Mouse (Mus musculus): ENCODE results near the gene Vat1. TPM values are rescaled to one million over a fixed set of nuclear protein-coding genes. Genes with fewer than 3 reads are reported as not detected.
"Not testable (repeated sequence)": the region's sequence is repeated elsewhere in the genome, so short reads cannot be mapped to it uniquely, and the experiment has no call there.

Gene Vat1
- total and polyA plus RNA-seq, 3 experiments, result 14.9 to 49.4 (median 29.9) TPM

DNA sequence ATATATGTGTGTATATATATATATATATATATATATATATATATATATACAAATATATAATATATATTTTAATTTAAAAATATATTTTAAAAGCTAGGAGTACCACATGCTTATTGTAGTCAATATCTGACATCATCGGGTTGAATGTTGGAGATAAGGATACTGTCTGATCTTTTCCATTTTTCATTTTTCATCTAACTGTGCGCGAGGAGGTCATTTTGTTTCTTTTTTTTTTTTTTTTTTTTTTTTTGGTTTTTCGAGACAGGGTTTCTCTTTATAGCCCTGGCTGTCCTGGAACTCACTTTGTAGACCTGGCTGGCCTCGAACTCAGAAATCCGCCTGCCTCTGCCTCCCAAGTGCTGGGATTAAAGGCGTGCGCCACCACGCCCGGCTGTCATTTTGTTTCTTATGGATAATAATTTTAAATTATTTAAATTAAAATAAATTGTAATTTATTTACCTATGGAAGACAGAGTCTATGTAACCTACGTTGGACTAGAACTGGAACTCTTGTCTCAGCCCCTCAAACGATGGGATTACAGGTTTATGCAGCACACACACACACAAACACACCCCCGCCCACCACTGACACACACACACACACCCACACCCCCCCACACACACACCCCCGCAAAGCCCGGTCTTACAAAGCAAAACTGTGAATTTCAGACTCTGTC lies 24.4 kb downstream of the Vat1 start:
- H3K27ac ChIP-seq (ENCODE audit: insufficient read depth, low read depth); dilution Hi-C loops (cut with MboI; ENCODE audit: extremely low pct_ligation_motif_present, extremely low pct_unique_long_range_greater_than_20kb, low sequenced_read_pairs); H3K9me3 ChIP-seq (replicated peaks; ENCODE audit: low read length); H3K27me3 ChIP-seq (replicated peaks); DNase-seq (ENCODE audit: extremely low read depth); in situ Hi-C loops (cut with MboI; ENCODE audit: low pct_ligation_motif_present, low pct_unique_long_range_greater_than_20kb, low sequenced_read_pairs): not testable (repeated sequence)
- peak overlapping the region; percentile 43 to 98 (median 56) for H3K4me3 ChIP-seq (replicated peaks in 1 of 3; ENCODE audit: low read depth in 2 of 3, low read length in 2 of 3, poor library complexity in 1 of 3)
- peak overlapping the region; percentile 23; the same call in 1 of the 2 replicates for H3K4me2 ChIP-seq (ENCODE audit: insufficient read depth, low read depth, poor library complexity, severe bottlenecking)
- peaks cover 12 to 25% of the 10 kb centered on the region in 2 experiments for H3K4me1 ChIP-seq (ENCODE audit: control insufficient read depth in 1 of 2, insufficient read depth in 2 of 2)
- H3K36me3 ChIP-seq (replicated peaks in 1 of 2; ENCODE audit: control insufficient read depth in 1 of 2, insufficient read depth in 1 of 2, low read length in 1 of 2), result peaks cover 29 to 38% of the 10 kb centered on the region in 2 experiments
- TF ChIP-seq ZNF384 (IDR thresholded peaks at IDR 0.05; ENCODE audit: low read depth, low read length), result peak; percentile 69; the same call in 1 of the 2 replicates
- peak; percentile 34; the same call in 1 of the 2 replicates for TF ChIP-seq EP300 (IDR thresholded peaks at IDR 0.05; ENCODE audit: low read length)
- TF ChIP-seq CHD1 (IDR thresholded peaks at IDR 0.05; ENCODE audit: low read depth, low read length), result peak; percentile 74; the same call in 1 of the 2 replicates
- peak overlapping the region; percentile 54; the same call in 1 of the 2 replicates for H3K9ac ChIP-seq (ENCODE audit: insufficient read depth, low read depth)
- H3K79me2 ChIP-seq (replicated peaks; ENCODE audit: control insufficient read depth, extremely low read depth, insufficient read depth, poor library complexity, severe bottlenecking), result peaks cover 32% of the 10 kb centered on the region

DNA sequence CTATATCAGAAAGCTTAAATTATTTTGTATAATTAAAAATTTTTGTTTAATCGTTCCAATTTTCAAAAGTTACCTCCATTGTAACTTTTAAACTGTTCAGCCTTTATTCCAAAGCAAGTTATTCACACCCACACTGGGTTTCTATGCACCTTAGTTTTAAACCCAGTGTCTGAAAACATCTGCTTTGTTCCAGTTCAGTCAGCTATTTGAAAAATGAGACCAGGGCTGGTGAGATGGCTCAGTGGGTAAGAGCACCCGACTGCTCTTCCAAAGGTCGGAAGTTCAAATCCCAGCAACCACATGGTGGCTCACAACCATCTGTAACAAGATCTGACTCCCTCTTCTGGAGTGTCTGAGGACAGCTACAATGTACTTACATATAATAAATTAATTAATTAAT lies 28.0 kb downstream of the Vat1 start:
- H3K4me3 ChIP-seq (replicated peaks in 1 of 3; ENCODE audit: low read depth in 2 of 3, low read length in 2 of 3, poor library complexity in 1 of 3); H3K9me3 ChIP-seq (replicated peaks; ENCODE audit: low read length); H3K27ac ChIP-seq (ENCODE audit: insufficient read depth, low read depth); H3K9ac ChIP-seq (ENCODE audit: insufficient read depth, low read depth); H3K79me2 ChIP-seq (replicated peaks; ENCODE audit: control insufficient read depth, extremely low read depth, insufficient read depth, poor library complexity, severe bottlenecking); H3K27me3 ChIP-seq (replicated peaks); dilution Hi-C loops (cut with MboI; ENCODE audit: extremely low pct_ligation_motif_present, extremely low pct_unique_long_range_greater_than_20kb, low sequenced_read_pairs); in situ Hi-C loops (cut with MboI; ENCODE audit: low pct_ligation_motif_present, low pct_unique_long_range_greater_than_20kb, low sequenced_read_pairs); H3K4me1 ChIP-seq (ENCODE audit: control insufficient read depth in 1 of 2, insufficient read depth in 2 of 2); H3K4me2 ChIP-seq (ENCODE audit: insufficient read depth, low read depth, poor library complexity, severe bottlenecking); DNase-seq (ENCODE audit: extremely low read depth): not testable (repeated sequence)
- peak; percentile 70; the same call in 1 of the 2 replicates for TF ChIP-seq TBP (conservative IDR thresholded peaks at IDR 0.05; ENCODE audit: low read depth, low read length)
- peaks cover 32 to 39% of the 10 kb centered on the region in 2 experiments for H3K36me3 ChIP-seq (replicated peaks in 1 of 2; ENCODE audit: control insufficient read depth in 1 of 2, insufficient read depth in 1 of 2, low read length in 1 of 2)

DNA sequence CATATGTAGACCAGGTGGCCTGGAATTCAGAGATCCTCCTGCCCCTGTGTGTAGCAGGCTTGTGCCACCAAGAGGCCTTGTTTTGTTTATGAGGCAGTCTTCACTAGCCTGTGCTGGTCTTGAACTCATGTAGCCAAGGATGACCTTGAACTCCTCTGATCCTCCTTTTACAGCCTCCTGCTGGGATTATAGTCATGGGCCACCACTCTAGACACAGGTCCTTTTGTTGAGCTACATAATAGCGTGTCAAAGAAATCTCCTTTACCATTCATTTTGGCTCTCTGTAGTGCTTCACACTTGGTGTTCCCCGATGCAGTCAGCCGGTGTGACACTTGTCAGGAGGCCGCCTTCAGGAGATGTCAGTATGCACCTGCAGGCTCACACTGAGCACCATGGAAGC lies 29.1 kb downstream of the Vat1 start:
- dilution Hi-C loops (cut with MboI; ENCODE audit: extremely low pct_ligation_motif_present, extremely low pct_unique_long_range_greater_than_20kb, low sequenced_read_pairs), result no loop called here
- Histone ChIP-seq H3K4me1 (ENCODE audit: control insufficient read depth in 1 of 2, insufficient read depth in 2 of 2) (no peaks in the 10 kb centered on the region), H3K27ac (ENCODE audit: insufficient read depth, low read depth) (no peak overlapping the region), H3K27me3 (replicated peaks) (no peaks in the 10 kb centered on the region), H3K9ac (ENCODE audit: insufficient read depth, low read depth) (no peak overlapping the region), H3K4me3 (replicated peaks in 1 of 3; ENCODE audit: low read depth in 2 of 3, low read length in 2 of 3, poor library complexity in 1 of 3) (no peak overlapping the region), H3K9me3 (replicated peaks; ENCODE audit: low read length) (no peaks in the 10 kb centered on the region), H3K79me2 (replicated peaks; ENCODE audit: control insufficient read depth, extremely low read depth, insufficient read depth, poor library complexity, severe bottlenecking) (no peaks in the 10 kb centered on the region), H3K4me2 (ENCODE audit: insufficient read depth, low read depth, poor library complexity, severe bottlenecking) (no peak overlapping the region), H3K36me3 (replicated peaks in 1 of 2; ENCODE audit: control insufficient read depth in 1 of 2, insufficient read depth in 1 of 2, low read length in 1 of 2) (peaks cover 35 to 44% of the 10 kb centered on the region in 2 experiments)
- no peak for DNase-seq (ENCODE audit: extremely low read depth)
- in situ Hi-C loops (cut with MboI; ENCODE audit: low pct_ligation_motif_present, low pct_unique_long_range_greater_than_20kb, low sequenced_read_pairs), result no loop called here
- TF ChIP-seq CHD2 (IDR thresholded peaks at IDR 0.05; ENCODE audit: low read length) (no peak), SIN3A (IDR thresholded peaks at IDR 0.05; ENCODE audit: low read length) (no peak), EP300 (IDR thresholded peaks at IDR 0.05; ENCODE audit: low read length) (no peak), E2F4 (IDR thresholded peaks at IDR 0.05; ENCODE audit: insufficient replicate concordance, low read depth, low read length) (no peak), ELF1 (IDR thresholded peaks at IDR 0.05; ENCODE audit: low read depth, low read length) (no peak), TCF12 (IDR thresholded peaks at IDR 0.05; ENCODE audit: low read depth, low read length) (no peak), CHD1 (IDR thresholded peaks at IDR 0.05; ENCODE audit: low read depth, low read length) (no peak), TBP (conservative IDR thresholded peaks at IDR 0.05; ENCODE audit: low read depth, low read length) (no peak), GABPA (IDR thresholded peaks at IDR 0.05; ENCODE audit: insufficient replicate concordance, low read depth, low read length) (no peak), MXI1 (IDR thresholded peaks at IDR 0.05; ENCODE audit: low read depth, low read length) (no peak), USF2 (conservative IDR thresholded peaks at IDR 0.05; ENCODE audit: low read depth, low read length) (no peak), USF1 (IDR thresholded peaks at IDR 0.05; ENCODE audit: low read depth, low read length) (no peak), POLR2A (IDR thresholded peaks at IDR 0.05; ENCODE audit: low read depth, low read length) (no peak), ZKSCAN1 (IDR thresholded peaks at IDR 0.05; ENCODE audit: borderline replicate concordance, low read depth, low read length) (no peak), RCOR1 (conservative IDR thresholded peaks at IDR 0.05; ENCODE audit: low read depth, low read length) (no peak), POLR2AphosphoS2 (IDR thresholded peaks at IDR 0.05; ENCODE audit: low read depth, low read length) (no peak), CTCF (conservative IDR thresholded peaks at IDR 0.05 in 1 of 2, IDR thresholded peaks at IDR 0.05 in 1 of 2; ENCODE audit: low read depth in 2 of 2, low read length in 2 of 2) (no peak), JUND (conservative IDR thresholded peaks at IDR 0.05; ENCODE audit: low read depth, low read length) (no peak), RAD21 (IDR thresholded peaks at IDR 0.05; ENCODE audit: low read depth, low read length) (no peak)
